Mouse (Mus musculus): ENCODE measurements around the gene Sumo2. TPM values are rescaled to one million over a fixed set of nuclear protein-coding genes. Genes with fewer than 3 reads are reported as not detected.

The Sumo2 gene
- polyA plus RNA-seq, 1 experiment from 2014 or later = 1,497 TPM

DNA sequence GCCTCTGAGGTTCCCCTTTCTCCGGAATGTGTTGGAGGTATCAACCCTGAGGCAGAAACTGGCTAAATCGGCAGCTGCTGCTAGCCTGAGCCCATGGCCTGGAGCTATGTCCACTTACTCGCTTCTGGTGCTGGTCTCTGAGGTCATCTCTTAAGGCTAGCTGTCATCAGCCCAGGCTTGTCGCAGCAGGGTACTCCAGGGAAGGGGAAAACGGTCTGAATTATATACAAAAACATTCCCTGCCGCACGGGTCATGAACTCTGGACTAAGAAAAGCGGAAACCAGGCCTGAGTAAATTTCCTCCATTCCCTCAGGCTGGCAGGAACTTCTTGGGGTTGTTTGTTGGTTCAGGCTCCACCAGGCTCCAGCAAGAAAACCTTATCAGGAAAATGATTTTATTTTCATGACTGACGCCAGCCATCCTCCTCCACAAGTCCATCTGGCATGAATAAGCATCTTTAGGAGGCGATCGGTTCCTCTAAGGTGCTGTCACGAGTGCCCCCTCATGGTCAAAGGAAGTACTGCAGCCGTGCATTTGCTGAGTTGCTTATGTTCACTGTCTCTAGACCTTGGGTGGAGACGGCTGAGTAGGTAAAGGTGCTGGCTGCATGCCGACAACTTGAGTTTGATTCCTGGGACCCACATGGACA lies 62.3 kb downstream of the Sumo2 start:
- peak overlapping the region; percentile 13 for H3K4me3 ChIP-seq
- H3K4me1 ChIP-seq = peaks cover 56% of the 10 kb centered on the region

More for the DNA sequence above, 62.3 kb downstream of the Sumo2 start:
- H3K27ac ChIP-seq = peak overlapping the region; percentile 85
- H3K36me3 ChIP-seq (replicated peaks) = no peaks in the 10 kb centered on the region
- no peaks in the 10 kb centered on the region for H3K9me3 ChIP-seq
- peak; percentile 91 for DNase-seq (ENCODE audit: extremely low spot score, low spot score)
- 25% methylated on average over 15 of the region's 15 CpGs for WGBS
- no peaks in the 10 kb centered on the region for H3K27me3 ChIP-seq (ENCODE audit: poor library complexity, severe bottlenecking)

Other genes starting within 250 kb of the Sumo2 start
- 0.45 and 0.49 TPM in 2 replicates for gene Fads6, start 238.6 kb downstream of the Sumo2 start, polyA plus RNA-seq (2016; fragmentation: Nextera tagmentation; extraction: Ambion mirVana)
- 0.12 TPM in 1 of 2 replicates, not detected in the other for gene Otop2, start 229.1 kb downstream of the Sumo2 start, polyA plus RNA-seq (2016; fragmentation: Nextera tagmentation; extraction: Ambion mirVana)
- 0.05 TPM in 1 of 2 replicates, not detected in the other for gene Ush1g, start 214.2 kb downstream of the Sumo2 start, polyA plus RNA-seq (2016; fragmentation: Nextera tagmentation; extraction: Ambion mirVana)
- gene Otop3, start 201.5 kb downstream of the Sumo2 start, polyA plus RNA-seq (2016; fragmentation: Nextera tagmentation; extraction: Ambion mirVana) = not detected in 2 replicates
- 16.2 and 18.2 TPM in 2 replicates for gene Hid1, start 168.5 kb downstream of the Sumo2 start, polyA plus RNA-seq (2016; fragmentation: Nextera tagmentation; extraction: Ambion mirVana)
- gene Cdr2l, start 154.4 kb downstream of the Sumo2 start, polyA plus RNA-seq (2016; fragmentation: Nextera tagmentation; extraction: Ambion mirVana) = 21.1 and 21.8 TPM in 2 replicates
- gene Mrpl58, start 132.5 kb downstream of the Sumo2 start, polyA plus RNA-seq (2016; fragmentation: Nextera tagmentation; extraction: Ambion mirVana) = 275 and 277 TPM in 2 replicates
- gene Atp5h, start 116.3 kb downstream of the Sumo2 start, polyA plus RNA-seq (2016; fragmentation: Nextera tagmentation; extraction: Ambion mirVana) = 877 and 886 TPM in 2 replicates
- gene Kctd2, start 116.1 kb downstream of the Sumo2 start, polyA plus RNA-seq (2016; fragmentation: Nextera tagmentation; extraction: Ambion mirVana) = 8.9 and 10.3 TPM in 2 replicates
- gene Trim80, start 95.7 kb downstream of the Sumo2 start, polyA plus RNA-seq (2016; fragmentation: Nextera tagmentation; extraction: Ambion mirVana) = 0.15 and 0.19 TPM in 2 replicates
- 0.19 and 0.20 TPM in 2 replicates for gene Slc16a5, start 73.8 kb downstream of the Sumo2 start, polyA plus RNA-seq (2016; fragmentation: Nextera tagmentation; extraction: Ambion mirVana)
- 8.1 and 8.2 TPM in 2 replicates for gene Armc7, start 60.6 kb downstream of the Sumo2 start, polyA plus RNA-seq (2016; fragmentation: Nextera tagmentation; extraction: Ambion mirVana)
- gene Nt5c, start 44.4 kb downstream of the Sumo2 start, polyA plus RNA-seq (2016; fragmentation: Nextera tagmentation; extraction: Ambion mirVana) = 93.2 and 94.5 TPM in 2 replicates
- gene Jpt1, start 21.9 kb downstream of the Sumo2 start, polyA plus RNA-seq (2016; fragmentation: Nextera tagmentation; extraction: Ambion mirVana) = 719 and 771 TPM in 2 replicates
- 281 and 299 TPM in 2 replicates for gene Nup85, start 28.2 kb upstream of the Sumo2 start, polyA plus RNA-seq (2016; fragmentation: Nextera tagmentation; extraction: Ambion mirVana)
- gene Mrps7, start 67.6 kb upstream of the Sumo2 start, polyA plus RNA-seq (2016; fragmentation: Nextera tagmentation; extraction: Ambion mirVana) = 106 TPM in 2 replicates
- 29.6 and 35.0 TPM in 2 replicates for gene Gga3, start 67.8 kb upstream of the Sumo2 start, polyA plus RNA-seq (2016; fragmentation: Nextera tagmentation; extraction: Ambion mirVana)
- gene Mif4gd, start 76.7 kb upstream of the Sumo2 start, polyA plus RNA-seq (2016; fragmentation: Nextera tagmentation; extraction: Ambion mirVana) = 20.3 and 23.8 TPM in 2 replicates
- gene Slc25a19, start 92.0 kb upstream of the Sumo2 start, polyA plus RNA-seq (2016; fragmentation: Nextera tagmentation; extraction: Ambion mirVana) = 25.6 and 26.2 TPM in 2 replicates
- 74.4 and 79.6 TPM in 2 replicates for gene Grb2, start 172.3 kb upstream of the Sumo2 start, polyA plus RNA-seq (2016; fragmentation: Nextera tagmentation; extraction: Ambion mirVana)
- gene Tmem94, start 229.2 kb upstream of the Sumo2 start, polyA plus RNA-seq (2016; fragmentation: Nextera tagmentation; extraction: Ambion mirVana) = 36.8 and 38.1 TPM in 2 replicates